Mouse (Mus musculus): ENCODE results near the gene Tespa1. TPM values are rescaled to one million over a fixed set of nuclear protein-coding genes. Genes with fewer than 3 reads are reported as not detected.

Gene Tespa1
- polyA plus RNA-seq (2014; fragmentation: Nextera tagmentation; extraction: Ambion mirVana), result 0.30 TPM in 1 of 2 replicates, not detected in the other

GRCm38 (mm10) chr10:130322637-130323036 lies at the start of gene Tespa1:
Gene Tespa1 (plus strand): TSS chr10:130322870.
- no peak within 1 kb of the TSS for H3K27ac ChIP-seq (replicated peaks in 1 of 2; ENCODE audit: control insufficient read depth in 1 of 2, insufficient read depth in 1 of 2, low read depth in 2 of 2, low read length in 2 of 2)
- H3K9ac ChIP-seq (ENCODE audit: low read length), result no peak within 1 kb of the TSS
- H3K4me3 ChIP-seq (ENCODE audit: control insufficient read depth in 1 of 2, insufficient read depth in 1 of 2, low read depth in 1 of 2, low read length in 2 of 2), result no peak within 1 kb of the TSS
- H3K4me1 ChIP-seq (ENCODE audit: control insufficient read depth in 2 of 2, insufficient read depth in 2 of 2, low read length in 2 of 2), result no peaks in the 10 kb centered on the region
- no peaks in the 10 kb centered on the region for H3K27me3 ChIP-seq (ENCODE audit: control insufficient read depth, insufficient read depth, low read length)
- no peak within 1 kb of the TSS for H3K4me2 ChIP-seq (ENCODE audit: low read length)
- H3K36me3 ChIP-seq (ENCODE audit: control insufficient read depth, insufficient read depth, low read length), result no peaks in the 10 kb centered on the region
- ATAC-seq (ENCODE audit: insufficient number of reproducible peaks, insufficient read depth, low FRiP score, low read depth), result no peak
- no peaks in the 10 kb centered on the region for H3K9me3 ChIP-seq (ENCODE audit: control insufficient read depth, low read length)
- 66% methylated on average over 5 of the region's 5 CpGs for WGBS

DNA sequence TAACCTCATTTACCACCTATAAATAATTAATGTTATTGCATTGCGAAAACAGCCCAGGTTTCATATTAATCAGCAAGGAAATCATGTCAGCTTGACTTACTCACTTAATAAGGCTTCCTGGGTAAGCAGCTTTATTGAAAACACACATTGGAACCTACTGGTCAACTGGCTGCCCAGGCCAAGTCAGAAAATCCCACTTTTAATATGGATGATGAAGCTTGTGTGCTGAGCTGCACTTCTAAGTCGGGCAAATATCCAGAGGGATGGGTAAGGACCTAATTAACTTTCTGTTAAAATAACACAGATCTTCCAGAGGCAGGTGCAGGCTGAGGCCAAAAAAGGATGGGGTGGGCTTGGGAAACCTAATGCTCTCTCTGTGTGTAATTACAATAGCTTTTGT lies 46.9 kb upstream of the Tespa1 start:
- 50% methylated on average over 2 of the region's 2 CpGs for whole genome bisulfite sequencing

GRCm38 (mm10) chr10:130276496-130276895 lies 46.2 kb upstream of the Tespa1 start:
- ATAC-seq (ENCODE audit: insufficient number of reproducible peaks, insufficient read depth, low FRiP score, low read depth), result no peak
- H3K27me3 ChIP-seq (ENCODE audit: control insufficient read depth, insufficient read depth, low read length), result no peaks in the 10 kb centered on the region

More for the DNA sequence above, 46.9 kb upstream of the Tespa1 start:
- no peaks in the 10 kb centered on the region for H3K27me3 ChIP-seq (ENCODE audit: control insufficient read depth, insufficient read depth, low read length)
- no peaks in the 10 kb centered on the region for H3K36me3 ChIP-seq (ENCODE audit: control insufficient read depth, insufficient read depth, low read length)
- no peaks in the 10 kb centered on the region for H3K4me1 ChIP-seq (ENCODE audit: control insufficient read depth in 2 of 2, insufficient read depth in 2 of 2, low read length in 2 of 2)
- H3K4me3 ChIP-seq (ENCODE audit: control insufficient read depth in 1 of 2, insufficient read depth in 1 of 2, low read depth in 1 of 2, low read length in 2 of 2), result no peak overlapping the region
- H3K4me2 ChIP-seq (ENCODE audit: low read length), result no peak overlapping the region
- no peak overlapping the region for H3K27ac ChIP-seq (replicated peaks in 1 of 2; ENCODE audit: control insufficient read depth in 1 of 2, insufficient read depth in 1 of 2, low read depth in 2 of 2, low read length in 2 of 2)
- H3K9me3 ChIP-seq (ENCODE audit: control insufficient read depth, low read length), result no peaks in the 10 kb centered on the region
- ATAC-seq (ENCODE audit: insufficient number of reproducible peaks, insufficient read depth, low FRiP score, low read depth), result no peak
- H3K9ac ChIP-seq (ENCODE audit: low read length), result no peak overlapping the region

GRCm38 (mm10) chr10:130280066-130280465 lies 42.6 kb upstream of the Tespa1 start, which contains the start of gene Neurod4:
Gene Neurod4 (minus strand): TSS chr10:130280240.
- H3K4me2 ChIP-seq (ENCODE audit: low read length), result no peak within 1 kb of the TSS
- H3K27ac ChIP-seq (replicated peaks in 1 of 2; ENCODE audit: control insufficient read depth in 1 of 2, insufficient read depth in 1 of 2, low read depth in 2 of 2, low read length in 2 of 2), result no peak within 1 kb of the TSS
- 2% methylated on average over 7 of the region's 7 CpGs for WGBS
- no peaks in the 10 kb centered on the region for H3K27me3 ChIP-seq (ENCODE audit: control insufficient read depth, insufficient read depth, low read length)
- ATAC-seq (ENCODE audit: insufficient number of reproducible peaks, insufficient read depth, low FRiP score, low read depth), result no peak; the same call in 1 of the 2 replicates
- no peak within 1 kb of the TSS for H3K4me3 ChIP-seq (ENCODE audit: control insufficient read depth in 1 of 2, insufficient read depth in 1 of 2, low read depth in 1 of 2, low read length in 2 of 2)
- H3K9me3 ChIP-seq (ENCODE audit: control insufficient read depth, low read length), result no peaks in the 10 kb centered on the region
- H3K9ac ChIP-seq (ENCODE audit: low read length), result no peak within 1 kb of the TSS
- H3K36me3 ChIP-seq (ENCODE audit: control insufficient read depth, insufficient read depth, low read length), result no peaks in the 10 kb centered on the region
- H3K4me1 ChIP-seq (ENCODE audit: control insufficient read depth in 2 of 2, insufficient read depth in 2 of 2, low read length in 2 of 2), result no peaks in the 10 kb centered on the region

More at GRCm38 (mm10) chr10:130276496-130276895, 46.2 kb upstream of the Tespa1 start:
- no peak overlapping the region for H3K4me3 ChIP-seq (ENCODE audit: control insufficient read depth in 1 of 2, insufficient read depth in 1 of 2, low read depth in 1 of 2, low read length in 2 of 2)
- H3K4me1 ChIP-seq (ENCODE audit: control insufficient read depth in 2 of 2, insufficient read depth in 2 of 2, low read length in 2 of 2), result no peaks in the 10 kb centered on the region
- H3K9ac ChIP-seq (ENCODE audit: low read length), result no peak overlapping the region
- H3K9me3 ChIP-seq (ENCODE audit: control insufficient read depth, low read length), result no peaks in the 10 kb centered on the region
- H3K4me2 ChIP-seq (ENCODE audit: low read length), result no peak overlapping the region
- H3K36me3 ChIP-seq (ENCODE audit: control insufficient read depth, insufficient read depth, low read length), result no peaks in the 10 kb centered on the region
- no peak overlapping the region for H3K27ac ChIP-seq (replicated peaks in 1 of 2; ENCODE audit: control insufficient read depth in 1 of 2, insufficient read depth in 1 of 2, low read depth in 2 of 2, low read length in 2 of 2)
- 59% methylated on average over 2 of the region's 2 CpGs for WGBS

DNA sequence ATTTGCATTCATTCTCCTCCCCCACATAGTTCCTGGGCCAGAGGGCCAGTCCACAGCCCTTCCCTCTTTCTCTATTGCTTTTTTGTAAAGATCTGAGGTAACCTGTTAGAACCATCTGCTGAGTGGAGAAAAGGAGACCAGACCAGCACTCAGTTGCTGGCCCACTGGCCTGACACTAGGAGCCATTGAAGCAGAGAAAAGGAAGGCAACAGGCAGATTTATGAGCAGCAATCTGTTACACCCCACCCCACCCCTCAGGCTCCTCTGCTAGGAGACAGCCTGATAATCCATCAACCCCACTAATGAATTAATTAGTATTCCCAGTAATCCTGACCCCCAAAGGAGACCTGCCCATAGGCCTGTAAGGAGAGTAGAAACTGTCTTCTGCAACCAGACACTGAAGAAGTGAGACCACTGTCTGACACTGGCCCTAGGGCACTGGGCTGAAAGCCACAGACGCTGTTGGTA lies 40.7 kb upstream of the Tespa1 start:
- 32% methylated on average over 1 of the region's 1 CpGs for WGBS
- H3K4me2 ChIP-seq (ENCODE audit: low read length), result no peak overlapping the region
- no peak overlapping the region for H3K27ac ChIP-seq (replicated peaks in 1 of 2; ENCODE audit: control insufficient read depth in 1 of 2, insufficient read depth in 1 of 2, low read depth in 2 of 2, low read length in 2 of 2)
- H3K4me1 ChIP-seq (ENCODE audit: control insufficient read depth in 2 of 2, insufficient read depth in 2 of 2, low read length in 2 of 2), result no peaks in the 10 kb centered on the region
- no peak overlapping the region for H3K4me3 ChIP-seq (ENCODE audit: control insufficient read depth in 1 of 2, insufficient read depth in 1 of 2, low read depth in 1 of 2, low read length in 2 of 2)
- H3K9ac ChIP-seq (ENCODE audit: low read length), result no peak overlapping the region
- H3K27me3 ChIP-seq (ENCODE audit: control insufficient read depth, insufficient read depth, low read length), result no peaks in the 10 kb centered on the region
- H3K36me3 ChIP-seq (ENCODE audit: control insufficient read depth, insufficient read depth, low read length), result no peaks in the 10 kb centered on the region
- H3K9me3 ChIP-seq (ENCODE audit: control insufficient read depth, low read length), result no peaks in the 10 kb centered on the region
- ATAC-seq (ENCODE audit: insufficient number of reproducible peaks, insufficient read depth, low FRiP score, low read depth), result no peak

DNA sequence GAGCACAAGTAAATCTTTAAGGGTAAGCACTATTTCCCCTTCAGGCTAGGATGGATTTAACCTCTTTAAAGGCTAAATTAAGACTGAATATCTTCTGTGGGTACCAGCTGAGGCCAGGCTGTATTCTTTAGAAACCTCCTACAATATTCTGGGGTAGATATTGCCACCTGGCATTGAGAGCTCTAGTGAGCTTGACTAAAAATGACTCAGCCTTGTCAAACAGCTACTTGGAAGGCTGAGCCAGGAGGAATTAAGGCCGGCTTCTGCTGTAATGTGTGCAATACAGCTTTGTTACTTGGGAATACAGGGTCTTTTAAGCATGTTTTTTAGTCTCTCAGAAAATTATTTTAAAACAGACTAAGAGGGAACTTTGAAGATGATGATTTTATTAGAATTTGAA lies 35.5 kb upstream of the Tespa1 start:
- no peaks in the 10 kb centered on the region for H3K4me1 ChIP-seq (ENCODE audit: control insufficient read depth in 2 of 2, insufficient read depth in 2 of 2, low read length in 2 of 2)
- no peak overlapping the region for H3K27ac ChIP-seq (replicated peaks in 1 of 2; ENCODE audit: control insufficient read depth in 1 of 2, insufficient read depth in 1 of 2, low read depth in 2 of 2, low read length in 2 of 2)
- 60% methylated on average over 1 of the region's 1 CpGs for WGBS
- no peaks in the 10 kb centered on the region for H3K27me3 ChIP-seq (ENCODE audit: control insufficient read depth, insufficient read depth, low read length)
- H3K9me3 ChIP-seq (ENCODE audit: control insufficient read depth, low read length), result no peaks in the 10 kb centered on the region
- no peaks in the 10 kb centered on the region for H3K36me3 ChIP-seq (ENCODE audit: control insufficient read depth, insufficient read depth, low read length)
- no peak overlapping the region for H3K4me3 ChIP-seq (ENCODE audit: control insufficient read depth in 1 of 2, insufficient read depth in 1 of 2, low read depth in 1 of 2, low read length in 2 of 2)
- ATAC-seq (ENCODE audit: insufficient number of reproducible peaks, insufficient read depth, low FRiP score, low read depth), result no peak
- no peak overlapping the region for H3K9ac ChIP-seq (ENCODE audit: low read length)
- H3K4me2 ChIP-seq (ENCODE audit: low read length), result no peak overlapping the region

DNA sequence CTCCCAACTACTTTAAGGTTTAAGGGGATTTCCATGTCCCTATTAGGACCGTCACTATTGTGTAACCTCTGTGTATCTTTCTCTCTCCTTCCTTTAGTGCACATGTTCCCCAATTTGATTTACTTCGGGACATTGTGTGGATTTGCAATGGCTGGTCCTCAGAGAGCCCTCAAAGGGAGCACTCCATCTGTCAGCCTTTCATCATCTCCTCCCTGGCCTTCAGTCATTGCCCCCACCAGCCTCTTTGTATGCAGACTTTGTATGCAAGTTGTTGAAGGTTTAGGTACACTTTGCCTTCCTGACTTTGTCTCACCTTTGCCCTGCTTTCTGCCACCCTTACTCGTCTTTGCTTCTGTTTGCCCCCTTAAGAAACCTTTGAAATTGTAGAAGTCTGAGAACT lies 34.7 kb upstream of the Tespa1 start:
- no peak for ATAC-seq (ENCODE audit: insufficient number of reproducible peaks, insufficient read depth, low FRiP score, low read depth)
- WGBS, result 53% methylated on average over 3 of the region's 3 CpGs

GRCm38 (mm10) chr10:130293741-130294408 lies 28.8 kb upstream of the Tespa1 start:
- Histone ChIP-seq H3K36me3 (ENCODE audit: control insufficient read depth, insufficient read depth, low read length) (no peaks in the 10 kb centered on the region), H3K27me3 (ENCODE audit: control insufficient read depth, insufficient read depth, low read length) (no peaks in the 10 kb centered on the region), H3K4me2 (ENCODE audit: low read length) (no peak overlapping the region), H3K4me3 (ENCODE audit: control insufficient read depth in 1 of 2, insufficient read depth in 1 of 2, low read depth in 1 of 2, low read length in 2 of 2) (no peak overlapping the region), H3K27ac (replicated peaks in 1 of 2; ENCODE audit: control insufficient read depth in 1 of 2, insufficient read depth in 1 of 2, low read depth in 2 of 2, low read length in 2 of 2) (no peak overlapping the region), H3K4me1 (ENCODE audit: control insufficient read depth in 2 of 2, insufficient read depth in 2 of 2, low read length in 2 of 2) (no peaks in the 10 kb centered on the region), H3K9ac (ENCODE audit: low read length) (no peak overlapping the region), H3K9me3 (ENCODE audit: control insufficient read depth, low read length) (no peaks in the 10 kb centered on the region)
- 13% methylated on average over 3 of the region's 3 CpGs for WGBS
- ATAC-seq (ENCODE audit: insufficient number of reproducible peaks, insufficient read depth, low FRiP score, low read depth), result no peak

More for the DNA sequence above, 34.7 kb upstream of the Tespa1 start:
- H3K4me1 ChIP-seq (ENCODE audit: control insufficient read depth in 2 of 2, insufficient read depth in 2 of 2, low read length in 2 of 2), result no peaks in the 10 kb centered on the region
- no peak overlapping the region for H3K4me3 ChIP-seq (ENCODE audit: control insufficient read depth in 1 of 2, insufficient read depth in 1 of 2, low read depth in 1 of 2, low read length in 2 of 2)
- H3K27ac ChIP-seq (replicated peaks in 1 of 2; ENCODE audit: control insufficient read depth in 1 of 2, insufficient read depth in 1 of 2, low read depth in 2 of 2, low read length in 2 of 2), result no peak overlapping the region
- no peak overlapping the region for H3K4me2 ChIP-seq (ENCODE audit: low read length)
- no peaks in the 10 kb centered on the region for H3K27me3 ChIP-seq (ENCODE audit: control insufficient read depth, insufficient read depth, low read length)
- no peaks in the 10 kb centered on the region for H3K36me3 ChIP-seq (ENCODE audit: control insufficient read depth, insufficient read depth, low read length)
- no peak overlapping the region for H3K9ac ChIP-seq (ENCODE audit: low read length)
- no peaks in the 10 kb centered on the region for H3K9me3 ChIP-seq (ENCODE audit: control insufficient read depth, low read length)
